Mouse (Mus musculus) thymus, postnatal 10 days (tissue): ENCODE data around the gene Colca2.

Experiments used
- DNase-seq, 2 experiments: peaks; one replicate each; pipeline ENCODE4 v3.0.0; 2021; ENCODE audit warnings: low spot score in 2 of 2

The Colca2 gene

GRCm38 (mm10) chr9:51278500-51279381, at the start of gene Colca2:
TSS of gene Colca2 (minus strand) at chr9:51278569.
- DNase-seq, result peak in 1 of 2 experiments; percentile 44

- no peak for DNase-seq
Measured at GRCm38 (mm10) chr9:51327555-51327903, 49.2 kb upstream of the Colca2 start.

- DNase-seq, result no peak
Measured at GRCm38 (mm10) chr9:51326619-51327554, 48.5 kb upstream of the Colca2 start.

- no peak for DNase-seq
Measured at GRCm38 (mm10) chr9:51324406-51325065, 46.2 kb upstream of the Colca2 start.

GRCm38 (mm10) chr9:51320096-51320495, 41.7 kb upstream of the Colca2 start:
- no peak for DNase-seq

GRCm38 (mm10) chr9:51318246-51318645, 39.9 kb upstream of the Colca2 start:
- no peak for DNase-seq

GRCm38 (mm10) chr9:51317322-51317721, 39.0 kb upstream of the Colca2 start:
- DNase-seq, result no peak

GRCm38 (mm10) chr9:51315402-51316063, 37.2 kb upstream of the Colca2 start:
- no peak for DNase-seq

GRCm38 (mm10) chr9:51312554-51313317, 34.4 kb upstream of the Colca2 start:
- DNase-seq, result no peak

- DNase-seq, result no peak
Measured at GRCm38 (mm10) chr9:51310515-51310914, 32.1 kb upstream of the Colca2 start.

GRCm38 (mm10) chr9:51306351-51306750, 28.0 kb upstream of the Colca2 start:
- no peak for DNase-seq

- DNase-seq, result no peak
Measured at GRCm38 (mm10) chr9:51305146-51305545, 26.8 kb upstream of the Colca2 start.

- DNase-seq, result no peak
Measured at GRCm38 (mm10) chr9:51303980-51304379, 25.6 kb upstream of the Colca2 start.

- no peak for DNase-seq
Measured at GRCm38 (mm10) chr9:51293541-51293940, 15.2 kb upstream of the Colca2 start.

- DNase-seq, result peak; percentile 49 to 83
Measured at GRCm38 (mm10) chr9:51292674-51293073, 14.3 kb upstream of the Colca2 start.

- DNase-seq, result no peak
Measured at GRCm38 (mm10) chr9:51290980-51291379, 12.6 kb upstream of the Colca2 start.

- no peak for DNase-seq
Measured at GRCm38 (mm10) chr9:51286079-51286478, 7.7 kb upstream of the Colca2 start.

GRCm38 (mm10) chr9:51277834-51278498, 403 bp downstream of the Colca2 start:
- DNase-seq, result no peak

GRCm38 (mm10) chr9:51274678-51275077, 3.7 kb downstream of the Colca2 start:
- DNase-seq, result no peak

- no peak for DNase-seq
Measured at GRCm38 (mm10) chr9:51273581-51274154, 4.7 kb downstream of the Colca2 start.
